Mouse (Mus musculus) MEL (cell line): Measurements from ENCODE around the gene Cttnbp2. TPM values are rescaled to one million over a fixed set of nuclear protein-coding genes. Genes with fewer than 3 reads are reported as not detected.

ENCODE experiments used
- DNase-seq: peaks from one replicate; pipeline ENCODE4 v3.0.0; 2011; ENCODE audit warnings: low read depth, low spot score
- H3K27ac ChIP-seq: 2 replicates; pipeline ENCODE4 v1.5.1; 2012; ENCODE audit warnings: low read depth, mild to moderate bottlenecking, control low read depth, low read length, moderate library complexity; ENCODE audit not compliant: control insufficient read depth
- H3K27me3 ChIP-seq, 2 experiments: fragments of 150-350 bp in 1 of 2; sonication (generic) in 1 of 2; 2 replicates each; pipeline ENCODE4 v1.6.1; 2012; ENCODE audit warnings: low read length in 2 of 2, mild to moderate bottlenecking in 2 of 2, improper control_type of control experiment in 1 of 2, moderate library complexity in 1 of 2; ENCODE audit not compliant: insufficient read depth in 2 of 2, control insufficient read depth in 1 of 2
- H3K36me3 ChIP-seq, 2 experiments: 2 replicates each; pipeline ENCODE4 v1.6.1; 2012 to 2014; ENCODE audit warnings: low read length in 2 of 2, improper control_type of control experiment in 1 of 2, inconsistent platforms in 1 of 2, mild to moderate bottlenecking in 1 of 2; ENCODE audit not compliant: insufficient read depth in 2 of 2, control insufficient read depth in 1 of 2
- H3K4me1 ChIP-seq, 2 experiments: fragments of 150-350 bp in 1 of 2; sonication (generic) in 1 of 2; 2 replicates each; pipeline ENCODE4 v1.6.1; 2012; ENCODE audit warnings: low read length in 2 of 2, improper control_type of control experiment in 1 of 2, mild to moderate bottlenecking in 1 of 2; ENCODE audit not compliant: insufficient read depth in 2 of 2, control insufficient read depth in 1 of 2
- H3K4me3 ChIP-seq, 2 experiments: fragments of 150-350 bp in 1 of 2; sonication (generic) in 1 of 2; 2 replicates each; pipeline ENCODE4 v1.5.1; 2012; ENCODE audit warnings: low read depth in 2 of 2, low read length in 2 of 2, mild to moderate bottlenecking in 2 of 2, moderate library complexity in 2 of 2, control low read depth in 1 of 2, improper control_type of control experiment in 1 of 2; ENCODE audit not compliant: control insufficient read depth in 1 of 2, insufficient read depth in 1 of 2
- H3K79me2 ChIP-seq: 2 replicates; pipeline ENCODE4 v1.6.1; 2012; ENCODE audit warnings: mild to moderate bottlenecking, low read length, moderate library complexity; ENCODE audit not compliant: control insufficient read depth, poor library complexity, insufficient read depth
- H3K9ac ChIP-seq: 2 replicates; pipeline ENCODE4 v1.6.1; 2012; ENCODE audit warnings: low read depth, mild to moderate bottlenecking, control low read depth, low read length, moderate library complexity; ENCODE audit not compliant: control insufficient read depth, poor library complexity, severe bottlenecking
- H3K9me3 ChIP-seq: fragments of 150-350 bp; sonication (generic); replicated peaks from 2 replicates; pipeline ENCODE4 v1.6.1; 2012; ENCODE audit warnings: mild to moderate bottlenecking, low read length, improper control_type of control experiment, moderate library complexity; ENCODE audit not compliant: insufficient read depth
- BHLHE40 ChIP-seq: IDR thresholded peaks from 2 replicates; pipeline ENCODE4 v1.6.1; 2012; ENCODE audit warnings: low read depth, mild to moderate bottlenecking, inconsistent platforms, low read length, improper control_type of control experiment, borderline replicate concordance
- ELF1 ChIP-seq: IDR thresholded peaks from 2 replicates; pipeline ENCODE4 v1.6.1; 2014; ENCODE audit warnings: low read depth, mild to moderate bottlenecking, inconsistent platforms, low read length, improper control_type of control experiment, moderate library complexity
- EP300 ChIP-seq, 2 experiments: IDR thresholded peaks; 2 replicates each; pipeline ENCODE4 v1.6.1; 2011; ENCODE audit warnings: improper control_type of control experiment in 2 of 2, low read length in 2 of 2, low read depth in 1 of 2, mild to moderate bottlenecking in 1 of 2
- ETS1 ChIP-seq: IDR thresholded peaks from 2 replicates; pipeline ENCODE4 v1.6.1; 2012; ENCODE audit warnings: low read depth, mild to moderate bottlenecking, inconsistent platforms, low read length, improper control_type of control experiment, moderate library complexity
- GABPA ChIP-seq: IDR thresholded peaks from 2 replicates; pipeline ENCODE4 v1.6.1; 2012; ENCODE audit warnings: low read depth, mild to moderate bottlenecking, inconsistent platforms, low read length, improper control_type of control experiment, moderate library complexity
- GATA1 ChIP-seq: IDR thresholded peaks from 2 replicates; pipeline ENCODE4 v1.6.1; 2011; ENCODE audit warnings: low read depth, low read length, improper control_type of control experiment
- MAFK ChIP-seq: IDR thresholded peaks from 2 replicates; pipeline ENCODE4 v1.6.1; 2011; ENCODE audit warnings: low read depth, mild to moderate bottlenecking, low read length, improper control_type of control experiment, borderline replicate concordance
- MEF2A ChIP-seq: IDR thresholded peaks from 2 replicates; pipeline ENCODE4 v1.6.1; 2014; ENCODE audit warnings: low read depth, mild to moderate bottlenecking, inconsistent platforms, low read length, improper control_type of control experiment; ENCODE audit not compliant: poor library complexity, insufficient replicate concordance, severe bottlenecking; ENCODE audit errors: extremely low read depth
- MXI1 ChIP-seq: IDR thresholded peaks from 2 replicates; pipeline ENCODE4 v1.6.1; 2011; ENCODE audit warnings: mild to moderate bottlenecking, low read depth, low read length, improper control_type of control experiment
- MYB ChIP-seq: IDR thresholded peaks from 2 replicates; pipeline ENCODE4 v1.6.1; 2011; ENCODE audit warnings: mild to moderate bottlenecking, low read depth, low read length, improper control_type of control experiment
- MYC ChIP-seq: IDR thresholded peaks from 2 replicates; pipeline ENCODE4 v1.6.1; 2011; ENCODE audit warnings: low read depth, mild to moderate bottlenecking, low read length, improper control_type of control experiment, moderate library complexity
- NELFE ChIP-seq: IDR thresholded peaks from 2 replicates; pipeline ENCODE4 v1.6.1; 2011; ENCODE audit warnings: low read depth, low read length, improper control_type of control experiment
- POLR2A ChIP-seq, 2 experiments: IDR thresholded peaks; 2 replicates each; pipeline ENCODE4 v1.6.1; 2011 to 2012; ENCODE audit warnings: low read length in 2 of 2, mild to moderate bottlenecking in 2 of 2, control low read depth in 1 of 2, improper control_type of control experiment in 1 of 2, low read depth in 1 of 2, moderate library complexity in 1 of 2; ENCODE audit not compliant: control insufficient read depth in 1 of 2, insufficient read depth in 1 of 2, poor library complexity in 1 of 2
- POLR2AphosphoS2 ChIP-seq: IDR thresholded peaks from 2 replicates; pipeline ENCODE4 v1.6.1; 2011; ENCODE audit warnings: low read length, improper control_type of control experiment
- POLR2AphosphoS5 ChIP-seq: IDR thresholded peaks from 2 replicates; pipeline ENCODE4 v1.6.1; 2012; ENCODE audit warnings: low read depth, borderline replicate concordance, mild to moderate bottlenecking, inconsistent platforms, low read length, moderate library complexity, mixed read lengths
- RAD21 ChIP-seq: IDR thresholded peaks from 2 replicates; pipeline ENCODE4 v1.6.1; 2011; ENCODE audit warnings: mild to moderate bottlenecking, low read depth, low read length, improper control_type of control experiment
- TAL1 ChIP-seq: IDR thresholded peaks from 2 replicates; pipeline ENCODE4 v1.6.1; 2012; ENCODE audit warnings: mild to moderate bottlenecking, inconsistent platforms, low read length, moderate library complexity, mixed read lengths
- TBP ChIP-seq: IDR thresholded peaks from 2 replicates; pipeline ENCODE4 v1.8.0; 2011; ENCODE audit warnings: low read depth, low read length, improper control_type of control experiment
- TCF12 ChIP-seq: IDR thresholded peaks from 2 replicates; pipeline ENCODE4 v1.6.1; 2014; ENCODE audit warnings: low read depth, mild to moderate bottlenecking, inconsistent platforms, low read length, improper control_type of control experiment, moderate library complexity
- UBTF ChIP-seq: IDR thresholded peaks from 2 replicates; pipeline ENCODE4 v1.6.1; 2012; ENCODE audit warnings: low read depth, mild to moderate bottlenecking, inconsistent platforms, low read length, improper control_type of control experiment, moderate library complexity, borderline replicate concordance; ENCODE audit not compliant: insufficient read depth
- USF1 ChIP-seq: IDR thresholded peaks from 2 replicates; pipeline ENCODE4 v1.6.1; 2014; ENCODE audit warnings: low read depth, mild to moderate bottlenecking, inconsistent platforms, low read length, improper control_type of control experiment, moderate library complexity
- USF2 ChIP-seq, 2 experiments: IDR thresholded peaks; 2 replicates each; pipeline ENCODE4 v1.6.1; 2011 to 2012; ENCODE audit warnings: improper control_type of control experiment in 2 of 2, low read length in 2 of 2, borderline replicate concordance in 1 of 2, inconsistent platforms in 1 of 2, low read depth in 1 of 2, mild to moderate bottlenecking in 1 of 2; ENCODE audit not compliant: insufficient read depth in 1 of 2
- ZNF384 ChIP-seq: IDR thresholded peaks from 2 replicates; pipeline ENCODE4 v1.6.1; 2012; ENCODE audit warnings: low read depth, mild to moderate bottlenecking, inconsistent platforms, low read length, improper control_type of control experiment
- polyA plus RNA-seq, 2 experiments: library from polyadenylated mRNA; stranded (reverse) in 1 of 2; unstranded in 1 of 2; fragments of >175 nt in 1 of 2; fragments of >200 nt in 1 of 2; gene quantifications; 2 replicates each; pipeline versions ENCODE4 v1.2.1 to v1.2.4; 2012; ENCODE audit warnings: low replicate concordance in 2 of 2, low read depth in 1 of 2; ENCODE audit not compliant: insufficient read length in 2 of 2, insufficient read depth in 1 of 2, missing spikeins in 1 of 2
- total RNA-seq: library from RNA; depleted of rRNA; stranded (reverse); fragments of 300-350 nt; gene quantifications from 2 replicates; pipeline ENCODE4 v1.2.3, GENCODE M21; 2012

Cttnbp2 gene
- total and polyA plus RNA-seq, 3 experiments = 0.77 to 1.2 TPM; not detected in 1

- no peak overlapping the region for H3K4me3 ChIP-seq
- H3K4me1 ChIP-seq = no peaks in the 10 kb centered on the region
- H3K9ac ChIP-seq = no peak overlapping the region
- no peaks in the 10 kb centered on the region for H3K79me2 ChIP-seq
- no peak overlapping the region for H3K27ac ChIP-seq
- peaks cover 0 to 3% of the 10 kb centered on the region in 2 experiments; a peak in 1 of 4 replicates for H3K36me3 ChIP-seq
- peak; percentile 74 for TF ChIP-seq BHLHE40
- 0 out of 2 replicates have a peak, but pooled peaks have one; percentile 20 for TF ChIP-seq TAL1
- no peak for TF ChIP-seq POLR2AphosphoS5
- TF ChIP-seq GATA1 = peak; percentile 34; the same call in 1 of the 2 replicates
- peak; percentile 22 to 43; a peak in 2 of 4 replicates for TF ChIP-seq EP300 (IDR thresholded peaks at IDR 0.05; ENCODE audit: low read depth in 1 of 2, low read length in 2 of 2)
- no peak for TF ChIP-seq MAFK
- TF ChIP-seq UBTF = no peak
- peak; percentile 40; the same call in 1 of the 2 replicates for TF ChIP-seq ETS1
- TF ChIP-seq RAD21 = no peak
- TF ChIP-seq GABPA = no peak
- no peaks in the 10 kb centered on the region for H3K9me3 ChIP-seq
- DNase-seq = peak; percentile 49
- H3K27me3 ChIP-seq = peaks cover 0 to 1% of the 10 kb centered on the region in 2 experiments; a peak in 2 of 4 replicates
Measured at GRCm38 (mm10) chr6:18349153-18349858, 165.3 kb downstream of the Cttnbp2 start.

GRCm38 (mm10) chr6:18344272-18344671 is 170.4 kb downstream of the Cttnbp2 start:
- H3K27me3 ChIP-seq = peaks cover 1 to 2% of the 10 kb centered on the region in 2 experiments; a peak in 2 of 4 replicates
- H3K9ac ChIP-seq = no peak overlapping the region
- H3K9me3 ChIP-seq = no peaks in the 10 kb centered on the region
- no peak for DNase-seq
- H3K36me3 ChIP-seq = peaks cover 0 to 3% of the 10 kb centered on the region in 2 experiments; a peak in 1 of 4 replicates
- H3K27ac ChIP-seq = no peak overlapping the region
- TF ChIP-seq POLR2AphosphoS2 (no peak), MYC (no peak), TCF12 (no peak), ETS1 (no peak), NELFE (no peak), MYB (no peak), MXI1 (no peak), ELF1 (no peak), USF2 (IDR thresholded peaks at IDR 0.05; ENCODE audit: borderline replicate concordance in 1 of 2, insufficient read depth in 1 of 2, low read depth in 1 of 2, low read length in 2 of 2) (no peak), ZNF384 (no peak), POLR2A (IDR thresholded peaks at IDR 0.05; ENCODE audit: control insufficient read depth in 1 of 2, insufficient read depth in 1 of 2, low read depth in 1 of 2, low read length in 2 of 2, poor library complexity in 1 of 2) (no peak), GABPA (no peak), TBP (no peak), USF1 (no peak), MEF2A (no peak), TAL1 (no peak), UBTF (no peak)
- H3K4me1 ChIP-seq = no peaks in the 10 kb centered on the region
- no peaks in the 10 kb centered on the region for H3K79me2 ChIP-seq
- no peak overlapping the region for H3K4me3 ChIP-seq
